Mouse (Mus musculus): ENCODE results near the gene Utrn.

DNA sequence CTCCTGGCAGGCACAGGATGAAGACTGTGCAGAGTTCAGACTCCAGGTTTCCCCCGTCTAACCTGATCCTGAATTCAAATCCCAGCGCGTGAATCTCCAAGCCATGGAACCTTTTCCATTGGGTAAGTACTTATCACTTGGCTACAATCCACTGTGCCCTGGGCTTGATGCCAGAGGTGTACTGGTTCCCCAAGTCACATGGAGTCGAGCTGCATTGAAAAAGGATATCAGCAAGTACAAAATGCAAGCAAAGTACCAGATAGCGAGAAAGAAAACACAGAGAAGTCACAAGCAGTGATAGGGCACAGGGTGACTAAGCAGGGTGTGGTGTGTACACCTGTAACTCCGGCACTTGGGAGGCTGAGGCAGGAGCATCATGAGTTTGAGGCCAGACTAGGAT, 14.9 kb downstream of the Utrn start:
- TF ChIP-seq POLR2A (IDR thresholded peaks at IDR 0.05; ENCODE audit: borderline replicate concordance, insufficient read depth, low read length) (no peak), CTCF (IDR thresholded peaks at IDR 0.05; ENCODE audit: borderline replicate concordance, insufficient read depth, low read depth, low read length) (no peak)
